Mouse (Mus musculus) small intestine, adult 2 months (tissue): ENCODE data around the gene Ctnnd2.

Experiments
- CTCF ChIP-seq: fragments of 200-500 bp; IDR thresholded peaks from 2 replicates; pipeline ENCODE4 v1.5.1; 2012; ENCODE audit warnings: low read depth, mild to moderate bottlenecking, control low read depth, inconsistent platforms, low read length, moderate library complexity, mixed read lengths; ENCODE audit not compliant: insufficient replicate concordance, insufficient read length; ENCODE audit errors: extremely low read depth
- POLR2A ChIP-seq: fragments of 200-500 bp; IDR thresholded peaks from 2 replicates; pipeline ENCODE4 v1.6.1; 2012; ENCODE audit warnings: low read depth, mild to moderate bottlenecking, control low read depth, inconsistent platforms, low read length, moderate library complexity

DNA sequence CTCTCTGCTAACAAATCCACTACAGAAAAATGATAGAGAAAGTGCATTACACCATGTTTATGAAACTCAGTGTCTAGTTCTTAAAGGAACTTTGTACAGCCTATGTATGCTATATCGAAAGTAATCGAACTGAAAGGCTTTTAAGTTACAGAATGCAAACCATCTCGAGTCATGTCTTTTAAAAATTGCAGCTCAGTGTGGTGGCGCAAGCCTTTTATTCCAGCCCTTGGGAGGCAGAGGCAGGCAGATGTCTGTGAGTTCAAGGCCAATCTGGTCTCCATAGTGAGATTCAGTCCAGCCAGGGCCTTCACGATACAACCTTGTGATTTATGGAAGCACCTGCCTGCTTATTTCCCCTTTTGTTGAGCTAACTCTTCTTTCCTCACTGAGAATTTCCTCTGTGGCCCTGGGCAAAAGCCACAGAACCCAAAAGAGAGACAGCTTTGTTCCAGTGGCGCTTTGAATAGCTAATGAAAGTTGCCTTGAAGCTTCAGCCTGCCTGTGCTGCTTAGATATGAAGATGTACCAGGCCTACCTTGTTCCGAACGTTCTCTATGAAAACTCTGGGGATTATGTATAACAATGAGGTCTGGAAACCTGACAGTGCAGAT lies 488.3 kb downstream of the Ctnnd2 start:
- no peak for TF ChIP-seq CTCF
- no peak for TF ChIP-seq POLR2A
